Mouse (Mus musculus): ENCODE results near the gene Sh2d1b2.
"Not testable (repeated sequence)": the region's sequence is repeated elsewhere in the genome, so short reads cannot be mapped to it uniquely, and the experiment has no call there.

The Sh2d1b2 gene

GRCm38 (mm10) chr1:170232688-170233087 is at the start of gene Sh2d1b2:
Gene Sh2d1b2 (plus strand): TSS chr1:170232749.
- DNase-seq (ENCODE audit: low read depth, low spot score), result not testable (repeated sequence)

GRCm38 (mm10) chr1:170185137-170185536 is 47.4 kb upstream of the Sh2d1b2 start:
- no peak for DNase-seq (ENCODE audit: low read depth, low spot score)

GRCm38 (mm10) chr1:170186531-170186930 is 46.0 kb upstream of the Sh2d1b2 start:
- DNase-seq (ENCODE audit: low read depth, low spot score), result no peak

GRCm38 (mm10) chr1:170188601-170189000 is 43.9 kb upstream of the Sh2d1b2 start:
- DNase-seq (ENCODE audit: low read depth, low spot score), result no peak

- DNase-seq (ENCODE audit: low read depth, low spot score), result no peak
These were observed 42.3 kb upstream of the Sh2d1b2 start for GRCm38 (mm10) chr1:170190225-170190624.

GRCm38 (mm10) chr1:170191925-170192324 is 40.6 kb upstream of the Sh2d1b2 start:
- no peak for DNase-seq (ENCODE audit: low read depth, low spot score)

GRCm38 (mm10) chr1:170196211-170196610 is 36.3 kb upstream of the Sh2d1b2 start:
- DNase-seq (ENCODE audit: low read depth, low spot score), result no peak

GRCm38 (mm10) chr1:170200379-170200778 is 32.2 kb upstream of the Sh2d1b2 start:
- peak; percentile 51 for DNase-seq (ENCODE audit: low read depth, low spot score)

- DNase-seq (ENCODE audit: low read depth, low spot score), result no peak
These were observed 26.2 kb upstream of the Sh2d1b2 start for GRCm38 (mm10) chr1:170206395-170206794.

- DNase-seq (ENCODE audit: low read depth, low spot score), result no peak
These were observed 19.2 kb upstream of the Sh2d1b2 start for GRCm38 (mm10) chr1:170213181-170213879.

- DNase-seq (ENCODE audit: low read depth, low spot score), result no peak
These were observed 18.2 kb upstream of the Sh2d1b2 start for GRCm38 (mm10) chr1:170214383-170214756.

GRCm38 (mm10) chr1:170214757-170215522 is 17.6 kb upstream of the Sh2d1b2 start, which contains the start of gene Uhmk1:
Gene Uhmk1 (minus strand): TSS chr1:170215397.
- peak; percentile 83 for DNase-seq (ENCODE audit: low read depth, low spot score)

- DNase-seq (ENCODE audit: low read depth, low spot score), result no peak
These were observed 17.0 kb upstream of the Sh2d1b2 start for GRCm38 (mm10) chr1:170215590-170215989.

- DNase-seq (ENCODE audit: low read depth, low spot score), result peak; percentile 70
These were observed 14.3 kb upstream of the Sh2d1b2 start for GRCm38 (mm10) chr1:170218091-170218884.

GRCm38 (mm10) chr1:170220351-170220750 is 12.2 kb upstream of the Sh2d1b2 start:
- no peak for DNase-seq (ENCODE audit: low read depth, low spot score)

GRCm38 (mm10) chr1:170223276-170223675 is 9.3 kb upstream of the Sh2d1b2 start:
- DNase-seq (ENCODE audit: low read depth, low spot score), result no peak

- no peak for DNase-seq (ENCODE audit: low read depth, low spot score)
These were observed 12.5 kb downstream of the Sh2d1b2 start for GRCm38 (mm10) chr1:170245016-170245415.

- peak; percentile 4 for DNase-seq (ENCODE audit: low read depth, low spot score)
These were observed 22.5 kb downstream of the Sh2d1b2 start for GRCm38 (mm10) chr1:170254893-170255559.

GRCm38 (mm10) chr1:170255560-170255910 is 23.0 kb downstream of the Sh2d1b2 start:
- DNase-seq (ENCODE audit: low read depth, low spot score), result peak; percentile 82

- DNase-seq (ENCODE audit: low read depth, low spot score), result no peak
These were observed 37.7 kb downstream of the Sh2d1b2 start for GRCm38 (mm10) chr1:170270281-170270680.

- DNase-seq (ENCODE audit: low read depth, low spot score), result no peak
These were observed 38.1 kb downstream of the Sh2d1b2 start for GRCm38 (mm10) chr1:170270696-170271095.

- no peak for DNase-seq (ENCODE audit: low read depth, low spot score)
These were observed 40.7 kb downstream of the Sh2d1b2 start for GRCm38 (mm10) chr1:170273252-170273651.
